Mouse (Mus musculus) small intestine, adult 2 months (tissue): ENCODE measurements at regions not wholly inside any gene's neighbourhood (a gene's known extent, or its start where the extent isn't known, plus 50 kb on each side); places are given as distances from the start of the nearest gene placed in this dataset.

Experiments used
- CTCF ChIP-seq: fragments of 200-500 bp; IDR thresholded peaks from 2 replicates; pipeline ENCODE4 v1.5.1; 2012; ENCODE audit warnings: low read depth, mild to moderate bottlenecking, control low read depth, inconsistent platforms, low read length, moderate library complexity, mixed read lengths; ENCODE audit not compliant: insufficient replicate concordance, insufficient read length; ENCODE audit errors: extremely low read depth
- POLR2A ChIP-seq: fragments of 200-500 bp; IDR thresholded peaks from 2 replicates; pipeline ENCODE4 v1.6.1; 2012; ENCODE audit warnings: low read depth, mild to moderate bottlenecking, control low read depth, inconsistent platforms, low read length, moderate library complexity

- TF ChIP-seq CTCF (no peak), POLR2A (no peak)
Observed at GRCm38 (mm10) chr5:17280203-17280602, 92.8 kb upstream of the Speer4f2 start.
